Mouse (Mus musculus): Measurements from ENCODE around the gene Dcdc2b.

Dcdc2b gene

GRCm38 (mm10) chr4:129614093-129614492 is at the start of gene Dcdc2b:
TSS of gene Dcdc2b (minus strand) at chr4:129614257.
- in situ Hi-C loops (cut with MboI): no loop called here

- in situ Hi-C loops (cut with MboI): no loop called here
Measured at GRCm38 (mm10) chr4:129662255-129662813, 48.3 kb upstream of the Dcdc2b start.

- in situ Hi-C loops (cut with MboI): no loop called here
Measured at GRCm38 (mm10) chr4:129661584-129661983, 47.5 kb upstream of the Dcdc2b start.

- in situ Hi-C loops (cut with MboI): no loop called here
Measured at GRCm38 (mm10) chr4:129654770-129655169, 40.7 kb upstream of the Dcdc2b start.

DNA sequence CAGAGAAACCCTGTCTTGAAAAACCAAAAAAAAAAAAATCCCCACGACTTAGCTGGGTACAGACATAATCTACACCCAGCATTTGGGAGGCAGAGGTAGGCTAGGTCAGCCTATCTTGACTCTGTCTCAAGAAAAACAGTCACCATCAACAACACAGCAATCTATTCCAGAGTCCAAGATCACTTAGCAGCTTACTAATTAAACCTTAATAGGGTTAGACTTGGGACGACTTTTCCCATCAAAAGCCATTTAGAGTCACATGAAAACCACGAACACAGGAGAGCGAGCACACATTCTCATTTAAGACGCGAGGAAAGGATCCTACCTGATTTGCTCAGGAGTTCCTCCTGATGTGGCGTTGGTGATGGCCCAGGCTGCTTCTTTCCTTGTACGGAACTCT is 36.3 kb upstream of the Dcdc2b start:
- in situ Hi-C loops (cut with MboI): no loop called here

DNA sequence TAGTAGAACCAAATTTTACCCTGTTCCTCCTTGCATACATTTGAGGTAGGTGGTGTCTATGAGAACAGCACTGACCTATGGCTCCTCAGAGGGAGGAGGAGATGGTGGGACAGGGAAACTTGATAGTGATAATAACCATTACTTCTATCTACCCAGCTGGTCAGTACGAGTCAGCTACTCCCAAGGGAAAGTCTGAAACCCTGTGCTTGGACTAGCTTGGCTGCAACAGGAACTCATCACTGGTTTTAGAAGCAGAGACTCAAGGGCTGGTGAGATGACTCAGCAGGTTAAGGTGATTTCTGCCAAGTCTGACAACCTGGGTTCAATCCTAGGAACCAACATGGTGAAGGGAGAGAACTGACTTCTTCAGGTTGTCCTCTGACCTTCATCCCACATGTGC is 34.6 kb upstream of the Dcdc2b start:
- in situ Hi-C loops (cut with MboI): no loop called here

- in situ Hi-C loops (cut with MboI): no loop called here
Measured at GRCm38 (mm10) chr4:129645204-129645603, 31.1 kb upstream of the Dcdc2b start.

- in situ Hi-C loops (cut with MboI): no loop called here
Measured at GRCm38 (mm10) chr4:129641756-129642155, 27.7 kb upstream of the Dcdc2b start.

- in situ Hi-C loops (cut with MboI): no loop called here
Measured at GRCm38 (mm10) chr4:129640638-129641467, 26.8 kb upstream of the Dcdc2b start, which contains the start of gene Txlna. TSS of gene Txlna (minus strand) at chr4:129641065.

- in situ Hi-C loops (cut with MboI): no loop called here
Measured at GRCm38 (mm10) chr4:129640101-129640637, 26.1 kb upstream of the Dcdc2b start.

GRCm38 (mm10) chr4:129639221-129639620 is 25.2 kb upstream of the Dcdc2b start:
- in situ Hi-C loops (cut with MboI): no loop called here

- in situ Hi-C loops (cut with MboI): no loop called here
Measured at GRCm38 (mm10) chr4:129633852-129634251, 19.8 kb upstream of the Dcdc2b start.

GRCm38 (mm10) chr4:129631867-129632266 is 17.8 kb upstream of the Dcdc2b start:
- in situ Hi-C loops (cut with MboI): no loop called here

DNA sequence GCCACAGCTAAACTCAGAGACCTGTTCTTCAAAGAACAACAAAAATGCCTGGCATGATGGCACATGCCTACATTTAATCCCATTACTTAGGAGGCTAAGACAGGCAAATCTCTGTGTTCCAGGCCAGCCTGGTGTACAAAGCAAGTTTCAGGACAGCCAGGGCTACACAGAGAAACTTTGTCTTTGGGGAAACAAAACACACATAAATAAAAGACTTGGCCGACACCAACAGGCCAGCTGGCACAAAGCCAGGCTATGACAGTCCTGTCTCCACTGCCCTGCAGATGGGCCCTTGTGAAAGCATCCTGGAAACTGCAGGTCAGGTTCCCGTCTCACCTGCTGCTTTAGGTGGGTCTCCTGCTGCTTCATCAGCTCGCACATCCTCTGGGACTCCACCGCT is 16.9 kb upstream of the Dcdc2b start:
- in situ Hi-C loops (cut with MboI): no loop called here

- in situ Hi-C loops (cut with MboI): no loop called here
Measured at GRCm38 (mm10) chr4:129626035-129626434, 12.0 kb upstream of the Dcdc2b start.

- in situ Hi-C loops (cut with MboI): no loop called here
Measured at GRCm38 (mm10) chr4:129625496-129625895, 11.4 kb upstream of the Dcdc2b start.

DNA sequence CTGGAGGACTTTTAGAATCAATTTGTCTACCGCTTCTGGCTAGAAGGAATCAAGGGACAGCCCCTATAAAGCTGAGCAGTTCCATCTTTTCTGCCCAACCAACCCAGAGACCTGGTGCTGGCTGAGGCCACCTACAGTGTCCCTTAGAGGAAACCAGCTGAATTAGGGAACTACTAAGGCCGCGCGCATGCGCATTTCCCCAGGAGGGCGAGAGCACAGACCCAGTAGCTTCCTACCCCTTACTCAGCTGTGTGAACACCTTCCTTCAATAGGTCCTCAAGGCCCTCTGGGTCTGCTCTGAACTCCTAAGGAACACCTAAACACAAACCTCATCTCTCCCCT is 10.9 kb upstream of the Dcdc2b start:
- in situ Hi-C loops (cut with MboI): no loop called here

GRCm38 (mm10) chr4:129624281-129625028 is 10.4 kb upstream of the Dcdc2b start:
- in situ Hi-C loops (cut with MboI): no loop called here

GRCm38 (mm10) chr4:129623681-129624091 is 9.6 kb upstream of the Dcdc2b start, which contains the start of gene Ccdc28b:
TSS of gene Ccdc28b (minus strand) at chr4:129623947.
- in situ Hi-C loops (cut with MboI): no loop called here

GRCm38 (mm10) chr4:129622803-129623535 is 8.9 kb upstream of the Dcdc2b start:
- in situ Hi-C loops (cut with MboI): no loop called here

DNA sequence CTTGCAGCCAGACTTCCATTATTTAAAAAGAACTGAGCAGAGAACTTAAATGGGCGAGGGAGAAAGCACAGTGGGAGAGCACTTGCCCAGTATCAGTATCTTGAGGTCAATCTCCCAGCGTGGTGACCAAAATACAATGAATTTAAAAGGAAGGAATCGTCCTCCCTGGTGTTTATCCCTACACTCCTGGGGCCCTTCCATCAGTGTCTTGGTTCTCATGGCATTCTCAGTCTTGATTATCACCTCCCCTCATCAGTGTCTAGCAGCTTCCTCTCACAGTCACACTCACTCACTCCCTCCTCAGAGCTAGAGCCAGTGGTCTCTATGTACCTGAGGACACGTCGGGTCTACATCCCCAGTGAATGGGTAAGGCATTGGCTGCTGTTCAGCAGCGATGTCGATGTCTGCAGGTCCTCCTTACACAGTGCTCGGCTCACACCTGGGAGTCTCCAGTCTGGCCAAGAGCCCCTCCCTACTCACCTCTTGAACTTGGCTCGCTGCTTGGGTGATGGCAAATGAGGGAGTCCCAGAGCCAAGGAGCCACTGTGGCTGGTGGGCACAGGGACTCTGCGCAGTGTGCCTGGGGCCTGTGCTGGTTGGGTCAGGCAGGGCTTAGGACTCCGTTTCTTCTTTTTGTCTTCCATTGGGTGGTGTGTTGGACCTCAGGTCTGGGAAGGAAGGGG is 8.2 kb upstream of the Dcdc2b start:
- in situ Hi-C loops (cut with MboI): no loop called here

All from mature B cell (primary cell).